Mouse (Mus musculus) liver (tissue): ENCODE data around the gene Ube2c.
A peak's percentile ranks its signal among the peaks of the same experiment; 100 is the strongest.

ENCODE experiments used
- DNase-seq: peaks from one replicate; pipeline ENCODE4 v3.0.0-alpha.2; 2020; ENCODE audit warnings: mixed read lengths

Ube2c gene

DNA sequence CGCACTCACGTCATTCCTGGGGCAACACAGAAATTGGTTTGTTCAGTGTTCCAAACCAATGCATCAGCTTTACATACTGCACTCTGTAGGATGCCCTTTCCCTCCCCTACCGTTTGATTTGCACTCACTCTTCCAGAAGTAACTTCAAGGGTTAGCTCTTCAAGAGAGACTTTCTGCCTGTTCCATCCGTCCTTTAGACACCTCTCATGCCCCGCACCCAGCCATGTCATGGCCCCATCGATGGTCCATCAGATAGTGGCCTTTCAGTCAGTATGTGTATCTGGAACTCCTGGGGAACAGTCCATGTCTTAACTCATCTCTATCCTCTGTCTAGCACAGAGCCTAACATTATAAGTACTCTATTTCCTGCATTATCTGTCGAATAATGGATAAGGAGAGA is 7.1 kb upstream of the Ube2c start:
- peak; percentile 58 for DNase-seq

DNA sequence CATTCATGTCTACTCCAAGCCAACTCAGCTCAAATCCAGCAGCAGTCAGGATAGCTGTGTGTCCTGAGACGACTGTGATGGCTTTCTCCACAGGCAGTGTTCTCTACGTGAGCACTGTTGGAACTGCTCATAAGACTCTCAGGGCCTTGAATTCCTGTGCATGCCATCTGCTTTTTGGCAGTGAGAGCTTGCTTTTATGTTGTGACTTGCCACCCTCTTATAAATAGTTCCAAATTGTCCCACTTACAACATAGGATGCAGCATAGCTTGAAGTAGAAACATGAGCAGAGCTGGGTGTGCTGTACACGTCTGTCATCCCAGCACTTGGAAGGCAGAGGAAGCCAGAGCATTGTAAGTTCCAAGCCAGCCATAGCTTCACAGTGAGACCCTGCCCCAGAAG is 3.9 kb upstream of the Ube2c start:
- DNase-seq: no peak

DNA sequence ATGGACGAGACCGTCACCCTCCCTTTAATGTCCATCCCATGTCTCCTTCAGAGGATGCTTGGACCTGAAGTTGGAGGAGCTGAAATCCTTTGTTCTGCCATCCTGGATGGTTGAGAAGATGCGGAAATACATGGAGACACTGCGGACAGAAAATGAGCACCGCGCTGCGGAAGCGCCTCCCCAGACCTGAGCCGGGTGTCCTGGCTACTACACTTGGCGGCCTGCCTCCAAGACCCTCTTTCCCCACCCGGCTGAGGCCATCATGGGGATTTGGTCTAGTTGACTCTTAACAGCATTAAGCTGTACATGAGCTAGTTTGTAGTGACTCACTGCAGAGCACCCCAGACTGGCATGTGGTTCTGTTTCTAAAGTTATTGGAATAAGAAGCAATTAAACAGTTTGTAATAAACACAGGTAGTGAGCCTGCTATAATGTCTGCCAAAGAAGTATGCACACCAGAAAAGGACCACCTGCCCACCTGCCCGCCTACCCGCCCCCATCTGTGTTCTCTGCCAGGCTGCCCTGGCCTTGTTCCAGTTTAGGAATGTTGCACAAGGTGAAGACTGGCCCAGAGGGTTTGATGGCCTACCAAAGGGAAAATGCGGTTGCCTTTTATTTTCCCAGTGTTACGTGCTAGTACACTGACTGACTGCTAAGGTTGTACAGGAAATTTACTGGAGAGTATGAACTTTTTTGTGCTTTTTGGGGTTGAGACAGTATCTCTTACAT is 1.7 kb upstream of the Ube2c start:
- DNase-seq: no peak

DNA sequence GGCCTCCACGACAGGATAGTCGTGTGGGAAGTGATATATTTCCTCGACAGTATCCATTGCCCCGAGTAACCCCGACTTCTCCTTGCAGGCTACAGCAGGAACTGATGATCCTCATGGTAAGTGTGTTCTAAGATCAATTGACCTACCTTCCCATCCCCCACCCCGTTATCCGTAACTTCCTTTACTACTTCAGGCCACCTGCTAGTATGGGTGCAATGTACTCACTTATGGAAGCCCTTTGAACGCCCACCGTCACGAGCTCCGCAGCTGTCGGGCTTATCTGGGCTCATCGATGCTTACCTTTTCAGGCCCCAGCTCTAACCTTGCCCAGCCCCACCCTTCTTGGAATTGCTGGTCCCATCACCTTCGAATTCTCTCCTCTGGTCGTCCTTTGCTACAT is 581 bp downstream of the Ube2c start:
- peak; percentile 76 for DNase-seq

DNA sequence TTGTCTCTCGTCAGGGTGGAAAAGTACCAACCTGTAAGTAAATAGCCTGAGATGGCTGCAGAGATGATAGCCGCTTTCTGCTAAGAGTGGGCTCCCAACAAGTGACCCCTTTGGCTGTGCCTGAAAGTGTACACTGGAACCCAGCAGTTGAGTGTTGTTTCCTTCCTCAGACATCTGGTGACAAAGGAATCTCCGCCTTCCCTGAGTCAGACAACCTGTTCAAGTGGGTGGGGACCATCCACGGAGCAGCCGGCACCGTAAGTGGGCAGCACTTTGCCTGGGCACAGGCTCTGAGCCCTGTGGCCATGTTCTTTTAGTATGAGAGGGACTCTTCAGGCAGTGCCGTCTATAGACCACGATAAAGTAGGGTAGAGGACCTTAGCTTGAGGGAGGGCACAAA is 1.4 kb downstream of the Ube2c start:
- no peak for DNase-seq

DNA sequence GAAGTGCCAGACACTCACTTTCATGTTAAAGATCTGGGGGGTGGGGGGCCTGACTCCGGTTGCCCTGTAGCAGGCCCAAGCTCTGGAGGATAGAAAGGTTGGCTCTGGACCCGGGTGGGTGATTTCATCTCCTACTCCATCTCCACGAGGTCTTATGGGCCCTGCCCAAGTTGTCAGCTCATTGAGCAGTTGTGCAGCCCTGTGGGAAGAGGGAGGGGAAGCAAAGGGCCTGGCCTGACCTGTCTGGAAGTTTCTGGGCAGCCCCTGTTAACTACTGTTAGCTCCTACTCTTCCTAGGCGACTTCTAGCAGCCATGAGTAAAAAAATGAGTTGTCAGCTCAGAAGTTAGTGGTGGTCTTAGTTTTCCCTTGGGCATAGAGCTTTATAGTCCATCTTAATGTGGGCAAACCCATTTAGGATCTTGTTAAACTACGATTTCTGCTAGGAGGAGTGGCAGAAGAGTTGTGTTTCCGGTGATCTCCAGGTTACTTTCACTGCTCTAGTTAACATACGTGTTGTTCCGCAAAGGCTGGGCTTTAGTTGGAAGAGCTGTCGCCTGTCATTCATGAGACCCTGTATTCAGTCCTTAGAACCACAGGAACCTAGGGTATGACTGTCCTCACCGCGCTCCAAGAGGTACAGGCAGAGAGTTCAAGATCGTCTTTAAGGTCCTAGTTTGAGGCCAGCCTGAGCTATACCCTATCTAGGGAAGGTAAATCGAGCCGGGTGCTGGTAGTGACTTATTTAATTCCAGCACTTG is 3.7 kb downstream of the Ube2c start:
- DNase-seq: no peak

DNA sequence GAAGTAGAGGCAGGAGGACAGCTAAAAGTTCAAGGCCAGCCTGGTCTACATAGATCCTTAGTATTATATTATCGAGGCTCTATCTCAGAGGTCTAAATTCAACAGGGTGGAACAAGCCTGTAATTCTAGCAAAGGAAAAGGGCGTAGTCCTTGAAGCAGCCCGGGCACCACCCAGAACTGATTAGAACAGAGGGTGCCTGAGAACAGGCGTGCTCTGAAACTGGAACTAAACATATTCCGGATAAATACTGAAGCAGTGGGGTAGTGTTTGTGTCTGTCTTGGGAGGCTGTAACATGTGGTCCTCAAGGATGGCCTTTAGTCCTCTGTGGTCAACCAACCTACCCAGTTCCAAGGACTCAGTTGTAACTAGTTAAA is 4.3 kb downstream of the Ube2c start:
- peak; percentile 78 for DNase-seq

DNA sequence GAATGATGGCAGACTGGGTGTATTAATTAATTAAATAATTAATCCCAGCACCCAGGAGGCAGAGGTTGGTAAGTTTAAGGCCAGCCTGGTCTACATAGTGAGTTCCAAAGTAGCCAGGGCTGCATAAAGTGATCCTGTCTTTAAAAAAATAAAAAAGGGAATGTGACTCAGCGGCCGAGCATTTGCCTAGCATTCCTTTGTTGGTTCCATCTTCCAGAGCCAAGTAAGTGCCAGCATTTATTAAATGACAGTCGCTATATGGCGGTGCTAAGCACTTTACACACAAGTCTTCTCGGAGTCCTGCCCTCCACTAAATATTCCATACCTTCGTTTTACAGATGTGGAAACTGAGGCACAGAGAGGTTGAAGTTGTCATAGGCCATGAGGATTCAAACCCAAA is 6.4 kb downstream of the Ube2c start:
- DNase-seq: no peak

DNA sequence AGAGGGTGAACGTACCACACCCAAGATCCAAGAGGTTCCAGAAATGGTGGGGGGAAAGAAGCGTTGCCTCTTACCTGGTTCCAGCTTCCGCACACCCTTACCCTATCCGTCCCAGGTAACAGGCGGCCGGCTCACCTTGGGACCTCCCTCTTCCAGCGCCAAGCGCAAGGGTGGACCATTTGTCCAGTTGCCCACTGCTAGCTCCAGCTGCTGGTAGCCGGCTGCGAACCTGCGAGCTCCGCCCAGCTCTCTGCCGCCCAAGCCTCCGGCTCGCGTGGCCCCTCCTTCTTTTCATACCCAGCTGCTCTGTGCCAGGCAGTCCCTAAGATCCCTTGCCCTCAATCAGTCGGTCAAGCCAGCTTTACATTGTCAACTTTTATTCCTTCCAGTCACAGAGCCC is 7.1 kb downstream of the Ube2c start:
- no peak for DNase-seq

DNA sequence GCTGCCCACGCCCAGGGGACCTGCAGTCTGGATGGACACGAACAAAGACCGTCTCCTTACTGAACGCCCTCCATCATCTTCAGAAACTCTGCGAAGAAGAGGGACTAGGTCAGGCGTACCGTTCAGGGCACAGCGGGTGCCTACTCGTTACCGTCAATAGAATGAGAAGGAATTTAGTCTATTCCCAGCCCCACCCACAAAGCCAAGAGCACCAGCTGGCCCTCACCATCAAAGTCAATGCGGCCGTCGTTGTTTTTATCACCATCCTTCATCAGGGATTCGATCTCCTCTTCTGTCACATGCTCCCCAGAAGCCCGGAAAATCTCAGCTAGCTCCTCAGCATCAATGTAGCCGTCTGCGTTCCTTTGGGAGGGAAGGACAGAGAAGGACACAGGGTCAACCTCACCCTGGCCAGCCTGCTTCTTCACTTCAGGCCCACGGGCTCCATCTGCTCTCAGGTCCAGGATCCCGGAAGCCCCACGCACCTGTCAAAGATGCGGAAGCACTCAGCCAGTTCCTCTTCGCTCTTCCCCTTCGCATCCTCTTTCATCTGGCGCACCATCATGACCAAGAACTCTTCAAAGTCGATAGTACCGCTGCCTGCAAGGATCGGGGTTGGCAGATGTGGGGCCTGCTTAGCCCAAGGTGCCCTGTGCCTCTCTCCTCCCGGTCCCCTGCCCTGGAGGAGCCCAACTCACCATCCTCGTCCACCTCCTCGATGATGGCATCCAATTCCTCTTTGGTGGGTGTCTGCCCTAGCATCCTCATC is 7.7 kb downstream of the Ube2c start:
- DNase-seq: no peak

DNA sequence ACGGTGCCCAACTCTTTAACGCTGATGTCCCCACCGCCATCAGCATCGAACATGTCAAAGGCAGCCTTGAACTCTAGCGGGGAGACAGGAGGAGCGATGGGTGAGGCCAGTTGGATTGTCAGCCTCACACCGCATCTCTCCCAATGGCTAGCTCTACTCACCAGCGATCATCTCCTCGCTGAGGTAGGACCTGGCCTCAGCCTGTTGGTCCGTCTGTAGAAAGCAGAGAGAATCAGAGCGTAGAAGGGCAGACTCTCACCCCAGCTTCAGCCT is 8.3 kb downstream of the Ube2c start:
- no peak for DNase-seq

DNA sequence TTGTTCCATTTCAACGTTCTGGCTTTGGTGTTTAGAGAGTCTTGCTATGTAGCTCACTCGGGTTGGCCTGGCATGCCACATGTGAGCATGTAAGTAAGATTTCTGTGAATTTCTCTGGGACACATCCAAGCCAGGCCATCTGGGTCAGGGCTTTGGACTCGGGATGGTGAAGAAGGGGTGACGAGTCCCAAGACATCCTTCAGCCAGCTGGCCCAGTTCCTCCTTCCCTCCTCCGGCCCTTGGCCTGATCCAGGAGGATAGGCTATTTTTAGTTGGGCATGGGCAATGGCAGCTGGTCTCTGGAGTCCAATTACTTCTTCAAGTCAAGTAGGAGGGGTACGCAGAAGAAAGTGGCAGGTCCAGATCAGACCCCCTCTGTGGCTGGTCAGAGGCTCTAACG is 9.1 kb downstream of the Ube2c start:
- no peak for DNase-seq

DNA sequence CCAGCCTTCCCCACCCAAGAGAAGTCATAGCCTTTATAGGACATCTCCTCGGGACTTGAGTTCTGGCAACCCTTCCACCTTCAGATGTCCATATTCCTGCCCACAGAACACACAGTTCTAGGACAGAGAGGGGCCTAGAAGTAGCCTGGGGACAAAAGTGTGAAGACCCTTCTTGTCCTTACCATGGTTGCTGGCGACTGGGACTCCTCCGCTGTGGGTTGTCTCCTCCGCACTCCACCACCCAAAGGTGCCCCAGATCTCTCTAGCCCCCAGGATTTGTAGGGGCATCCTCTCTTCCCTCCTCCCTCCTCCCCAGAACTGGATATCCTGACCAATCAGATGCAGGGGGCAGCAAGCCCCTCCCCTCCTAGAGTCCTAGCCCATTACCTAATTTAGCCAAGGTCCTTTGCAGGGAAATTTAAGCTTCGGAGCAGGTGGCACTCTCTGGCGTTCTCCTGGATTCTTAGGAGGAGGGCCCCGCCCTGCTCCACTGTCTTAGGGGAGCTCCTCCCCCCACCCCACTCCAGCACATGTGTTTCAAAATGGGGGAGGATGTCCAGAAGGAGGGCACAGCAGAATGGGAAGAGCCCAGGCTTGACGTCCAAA is 9.9 kb downstream of the Ube2c start, which contains the start of gene Tnnc2:
Tnnc2 (minus strand) TSS at position 487 of the 606 bp plus-strand sequence.
- DNase-seq: no peak

DNA sequence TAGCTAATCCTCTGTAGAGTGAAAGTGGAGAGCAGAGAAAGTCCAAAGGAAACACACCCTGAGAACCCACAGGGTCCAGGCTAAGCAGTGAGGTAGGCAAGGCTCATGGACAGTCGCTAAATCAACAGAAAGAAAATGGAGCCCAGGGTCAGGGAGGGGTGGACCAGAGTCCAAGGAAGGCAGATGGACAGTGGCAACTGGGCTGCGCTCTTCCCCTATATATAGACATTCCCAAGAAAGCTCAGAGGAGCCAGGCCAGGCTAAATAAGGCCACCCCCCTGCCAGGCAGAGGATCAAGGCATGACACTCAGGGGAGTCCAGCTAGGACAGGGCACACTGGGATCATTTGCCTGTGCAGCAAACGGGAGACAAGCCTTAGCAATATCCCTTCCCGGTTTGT is 12.2 kb downstream of the Ube2c start:
- DNase-seq: no peak

DNA sequence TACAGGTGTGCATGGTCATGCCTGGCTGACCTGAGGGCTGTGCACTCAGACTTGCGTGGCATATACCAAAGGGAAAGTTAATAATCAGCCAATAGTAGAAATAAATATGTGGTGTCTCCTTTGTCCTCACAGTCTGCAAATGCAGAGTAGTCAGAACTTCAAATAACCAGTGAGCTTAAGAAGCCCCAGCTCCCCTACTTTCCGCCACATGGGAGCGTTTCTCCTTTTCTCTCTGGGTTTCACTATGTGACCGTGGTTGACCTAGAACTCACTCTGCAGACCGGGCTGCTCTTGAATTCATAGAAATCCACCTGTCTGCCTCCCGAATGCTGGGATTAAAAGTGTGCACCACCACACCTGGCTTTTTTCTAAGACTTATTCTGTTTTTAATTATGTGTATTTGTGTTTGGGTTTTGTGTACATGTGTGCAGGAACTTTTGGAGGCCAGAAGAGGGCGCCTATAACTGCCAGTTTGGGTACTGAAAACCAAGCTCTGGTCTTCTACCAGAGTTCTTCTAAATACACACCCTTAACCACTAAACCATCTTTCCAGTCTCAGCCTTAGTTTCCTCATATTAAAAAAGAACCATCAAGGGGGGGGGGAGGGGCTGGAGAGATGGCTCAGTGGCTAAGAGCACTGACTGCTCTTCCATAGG is 14.4 kb downstream of the Ube2c start:
- DNase-seq: no peak

DNA sequence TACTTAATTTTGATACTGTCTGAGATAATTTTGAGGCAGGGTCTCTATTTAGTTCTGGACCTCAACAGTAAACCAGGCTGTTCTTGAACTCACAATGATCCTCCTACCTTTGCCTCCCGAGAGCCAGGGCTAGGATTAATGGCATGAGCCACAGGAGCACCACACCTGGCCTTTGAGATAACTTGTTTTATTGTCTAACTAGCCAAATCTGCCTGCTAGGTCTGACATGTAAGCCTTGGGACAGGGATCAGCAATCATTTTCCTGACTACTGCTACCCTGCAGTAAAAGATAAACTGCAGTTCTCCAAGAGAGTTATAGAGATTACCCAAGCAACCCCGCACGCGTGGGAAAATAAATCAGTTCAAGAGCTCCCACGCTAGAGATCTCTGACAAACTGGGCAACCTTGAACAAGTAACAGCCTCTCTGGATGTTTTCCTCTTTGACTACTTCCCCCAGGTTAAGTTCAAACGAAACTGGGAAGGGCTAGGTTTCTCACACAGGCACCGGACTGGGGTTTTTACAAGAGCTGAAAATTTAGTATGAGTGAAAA is 15.2 kb downstream of the Ube2c start:
- DNase-seq: no peak

DNA sequence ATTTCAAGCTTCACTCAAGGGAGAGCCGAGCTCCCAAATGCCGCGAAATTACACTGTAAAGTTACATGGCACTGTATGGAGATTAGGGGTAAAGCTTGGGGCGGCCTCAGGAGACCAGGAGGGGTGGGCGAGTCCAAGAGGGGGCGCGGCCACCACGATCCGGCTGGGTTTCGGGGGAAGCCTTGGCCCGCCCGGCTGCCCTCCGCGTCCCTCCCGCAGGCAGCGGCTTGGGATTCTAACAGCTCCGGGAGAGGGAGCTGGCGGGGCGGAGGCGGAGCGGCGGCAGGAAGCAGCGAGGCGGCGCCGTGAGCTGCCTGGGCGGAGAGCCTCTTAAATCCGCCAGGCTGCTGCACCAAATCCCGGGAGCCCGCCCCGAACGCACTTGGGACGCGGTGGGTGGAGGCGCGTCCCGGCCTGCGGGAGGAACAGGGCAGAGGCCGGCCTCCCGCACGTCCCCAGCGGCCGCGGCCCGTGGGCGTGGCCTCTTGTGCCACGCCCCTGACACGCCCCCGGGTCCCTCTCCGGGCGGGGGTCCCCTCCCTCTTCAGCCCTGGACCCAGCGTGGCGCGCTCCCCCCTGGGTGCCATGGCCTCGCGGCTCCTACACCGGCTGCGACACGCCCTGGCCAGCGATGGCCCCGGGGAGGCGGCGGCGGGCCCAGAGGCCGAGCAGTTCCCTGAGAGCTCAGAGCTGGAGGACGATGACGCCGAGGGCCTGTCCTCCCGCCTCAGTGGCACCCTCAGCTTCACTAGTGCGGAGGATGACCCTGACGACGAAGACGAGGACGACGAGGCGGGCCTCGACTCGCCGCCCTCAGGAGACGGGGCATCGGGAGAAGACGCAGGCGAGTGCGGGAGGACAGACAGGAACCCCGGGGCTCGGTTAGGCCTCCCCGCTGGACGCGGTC is 16.0 kb downstream of the Ube2c start, which contains the start of gene Snx21:
Snx21 (plus strand) TSS at position 343 of the 907 bp plus-strand sequence.
- DNase-seq: peak; percentile 90

DNA sequence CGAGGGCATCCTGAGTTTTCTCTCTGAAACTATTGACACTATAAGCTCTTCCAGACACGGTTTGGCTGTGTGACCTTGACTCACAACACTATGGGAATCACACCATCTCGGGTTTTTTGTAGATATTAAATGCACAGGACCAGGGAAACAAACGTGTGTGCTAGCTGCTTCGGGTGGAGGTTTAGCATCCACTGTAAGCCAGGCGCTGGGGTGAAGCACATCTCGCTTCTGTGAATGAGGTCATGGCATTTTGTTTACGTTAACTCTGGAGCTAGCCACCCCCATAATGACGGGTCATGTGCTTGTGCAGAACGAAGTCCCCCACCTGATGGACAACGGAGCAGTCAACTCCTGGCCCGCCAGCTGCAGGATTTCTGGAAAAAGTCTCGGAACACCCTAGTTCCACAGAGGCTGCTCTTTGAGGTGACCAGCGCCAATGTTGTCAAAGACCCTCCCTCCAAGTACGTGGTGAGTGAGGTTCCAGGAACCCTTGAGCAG is 16.7 kb downstream of the Ube2c start:
- DNase-seq: no peak

DNA sequence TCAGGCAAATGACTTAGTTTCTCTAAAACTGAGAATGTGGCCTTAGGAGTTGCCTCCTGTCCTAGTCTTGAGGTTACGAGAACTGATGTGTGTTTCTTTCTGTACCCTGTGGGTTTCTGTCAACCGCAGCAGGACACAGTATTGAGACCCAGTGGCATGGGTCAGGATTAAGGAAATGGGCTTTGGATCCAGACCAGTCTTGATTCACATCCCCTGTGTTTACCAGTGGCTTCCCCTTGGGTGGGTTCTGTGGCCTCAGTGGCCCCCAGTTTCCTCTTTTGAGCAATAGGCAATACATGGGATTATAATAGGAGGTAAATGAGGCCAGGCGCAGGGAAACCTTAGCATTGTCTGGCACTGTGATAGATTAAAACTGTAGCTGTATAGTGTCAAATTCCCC is 17.3 kb downstream of the Ube2c start:
- no peak for DNase-seq

DNA sequence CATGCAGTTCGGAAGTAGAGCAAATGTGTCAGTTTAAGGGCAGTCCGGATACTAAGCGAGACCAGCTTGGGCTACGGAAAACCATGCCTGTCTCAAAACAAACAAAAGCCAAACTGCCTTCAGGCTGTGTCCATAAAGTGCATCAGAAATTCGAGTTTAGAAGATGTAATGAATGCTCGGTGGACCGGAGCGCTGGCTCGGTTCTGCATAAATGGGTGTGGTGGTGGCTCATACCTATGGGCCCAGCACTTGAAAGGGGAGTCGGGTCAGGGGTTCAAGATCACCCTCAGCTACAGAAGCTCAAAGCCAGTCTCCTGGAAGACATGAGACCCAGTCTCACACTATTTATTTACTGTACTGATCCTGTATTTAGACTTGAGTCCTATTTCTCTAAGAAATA is 18.1 kb downstream of the Ube2c start:
- DNase-seq: no peak

DNA sequence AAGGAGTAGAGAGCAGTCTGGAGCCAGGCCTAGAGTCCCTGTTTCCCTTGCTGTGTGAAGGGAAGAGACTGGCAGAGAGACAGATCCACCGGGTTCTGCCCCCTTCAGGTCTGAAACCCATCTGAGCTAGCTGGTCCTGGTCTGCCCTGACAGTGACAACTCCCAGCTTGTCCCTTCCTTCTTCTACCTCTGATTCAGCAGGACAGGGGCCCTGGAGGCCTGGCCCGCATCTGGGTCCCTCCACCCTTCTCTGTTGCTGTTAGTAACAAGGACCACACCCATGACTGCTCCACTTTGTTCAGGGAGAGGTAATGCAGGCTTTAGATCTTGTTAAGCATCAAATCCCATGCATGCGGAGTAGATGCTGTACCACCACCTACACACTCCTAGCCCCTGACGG is 18.7 kb downstream of the Ube2c start:
- DNase-seq: peak; percentile 69
